In genomic region chr3:146151328-146151727, GRCm38 (mm10) we compare ENCODE assay signal across 19 mouse cellular contexts. TPM values are rescaled to one million over a fixed set of nuclear protein-coding genes. Genes with fewer than 3 reads are reported as not detected.
DNase-seq lines count a peak whose midpoint lies in the region; ATAC-seq and TF ChIP-seq lines count a peak whose summit lies in the region.
"Had no signal": no experiment of that assay in that cellular context is flagged by ENCODE, and none has a peak within 500 bp of the region (broad histone marks: within the 10 kb centered on the region; RNA-seq: fewer than 3 reads in every experiment).

No protein-coding gene starts in this region.

- no peak overlapping the region for H3K9ac ChIP-seq in intestine, postnatal 0 days (ENCODE audit: low read depth, low read length)
- no peak overlapping the region for H3K9ac ChIP-seq in liver, embryonic 16.5 days (ENCODE audit: low read depth, low read length)
- H3K9ac ChIP-seq: embryonic facial prominence, embryonic 13.5 days; forebrain, embryonic 13.5 days; forebrain, postnatal 0 days; hindbrain, embryonic 13.5 days had no signal

- H3K4me2 ChIP-seq in intestine, postnatal 0 days (replicated peaks; ENCODE audit: low read depth) = peak overlapping the region; percentile 91; the same call in 1 of the 2 replicates
- 0 out of 2 replicates have a peak overlapping the region, but pooled peaks have one; percentile 3 for H3K4me2 ChIP-seq in liver, embryonic 16.5 days (ENCODE audit: low read depth, low read length)

- H3K27ac ChIP-seq in thymus, adult 2 months (ENCODE audit: control insufficient read depth, insufficient read depth, low read length) = peak overlapping the region; percentile 7
- no peak overlapping the region for H3K27ac ChIP-seq in intestine, postnatal 0 days (ENCODE audit: low read depth, low read length)
- H3K27ac ChIP-seq in liver, embryonic 16.5 days (ENCODE audit: low read length) = no peak overlapping the region
- H3K27ac ChIP-seq: embryonic facial prominence, embryonic 13.5 days; forebrain, embryonic 13.5 days; heart, adult 2 months; heart, embryonic 15.5 days; hindbrain, embryonic 13.5 days had no signal

- ATAC-seq in intestine, postnatal 0 days = no peak
- ATAC-seq in liver, embryonic 16.5 days (ENCODE audit: low read depth) = no peak
- ATAC-seq: forebrain, embryonic 13.5 days; forebrain, postnatal 0 days had no signal

- no peaks in the 10 kb centered on the region for H3K9me3 ChIP-seq in intestine, postnatal 0 days (ENCODE audit: control insufficient read depth)
- H3K9me3 ChIP-seq in liver, embryonic 16.5 days (replicated peaks; ENCODE audit: control insufficient read depth, low read length) = no peaks in the 10 kb centered on the region
- H3K9me3 ChIP-seq: embryonic facial prominence, embryonic 13.5 days; forebrain, embryonic 13.5 days; heart, embryonic 15.5 days; hindbrain, embryonic 13.5 days had no signal

- no peaks in the 10 kb centered on the region for H3K36me3 ChIP-seq in thymus, adult 2 months (ENCODE audit: control insufficient read depth, insufficient read depth, low read length)
- H3K36me3 ChIP-seq in intestine, postnatal 0 days (ENCODE audit: control insufficient read depth, insufficient read depth) = no peaks in the 10 kb centered on the region
- H3K36me3 ChIP-seq in liver, embryonic 16.5 days (ENCODE audit: control insufficient read depth, insufficient read depth) = no peaks in the 10 kb centered on the region
- H3K36me3 ChIP-seq: embryonic facial prominence, embryonic 13.5 days; heart, embryonic 15.5 days; hindbrain, embryonic 13.5 days had no signal

- H3K4me1 ChIP-seq in thymus, adult 2 months (replicated peaks; ENCODE audit: control insufficient read depth, insufficient read depth, low read length) = peaks cover 43% of the 10 kb centered on the region
- H3K4me1 ChIP-seq in intestine, postnatal 0 days (replicated peaks; ENCODE audit: control insufficient read depth, insufficient read depth, low read length) = peaks cover 4% of the 10 kb centered on the region; the same call in 1 of the 2 replicates
- no peaks in the 10 kb centered on the region for H3K4me1 ChIP-seq in liver, embryonic 16.5 days (ENCODE audit: control insufficient read depth, low read depth, low read length)

- DNase-seq in thymus, adult 2 months = no peak
- no peak for DNase-seq in thymus, postnatal 4 days
- no peak for DNase-seq in lung, postnatal 4 days
- DNase-seq in kidney, postnatal 4 days = no peak
- DNase-seq: adrenal gland, postnatal 10 days; cerebellum, adult 18-20 months; cerebellum, adult 9-11 months; cerebellum, postnatal 36 days; forebrain, postnatal 0 days; gastrocnemius, postnatal 14 days; heart, postnatal 14 days had no signal

- no peak for TF ChIP-seq CTCF in thymus, adult 2 months (IDR thresholded peaks at IDR 0.05; ENCODE audit: borderline replicate concordance, control insufficient read depth, extremely low read depth, insufficient read depth, low read length, poor library complexity)
- TF ChIP-seq CTCF in intestine, postnatal 0 days (IDR thresholded peaks at IDR 0.05; ENCODE audit: low read depth) = no peak

- WGBS in thymus, adult 2 months = 79% methylated on average over 10 of the region's 10 CpGs
- 92% methylated on average over 10 of the region's 10 CpGs for WGBS in intestine, postnatal 0 days
- 80% methylated on average over 10 of the region's 10 CpGs for WGBS in liver, embryonic 16.5 days (ENCODE audit: insufficient replicate concordance)

- no peaks in the 10 kb centered on the region for H3K27me3 ChIP-seq in thymus, adult 2 months (ENCODE audit: control insufficient read depth, insufficient read depth, low read length)
- no peaks in the 10 kb centered on the region for H3K27me3 ChIP-seq in intestine, postnatal 0 days (replicated peaks; ENCODE audit: control insufficient read depth, insufficient read depth, low read length)
- no peaks in the 10 kb centered on the region; the same call in 1 of the 2 replicates for H3K27me3 ChIP-seq in liver, embryonic 16.5 days (ENCODE audit: control insufficient read depth, insufficient read depth, low read depth, low read length)

- TF ChIP-seq POLR2A in thymus, adult 2 months (IDR thresholded peaks at IDR 0.05; ENCODE audit: control insufficient read depth, extremely low read depth, insufficient read depth, low read length, poor library complexity) = no peak

- H3K4me3 ChIP-seq in thymus, adult 2 months (ENCODE audit: control insufficient read depth, insufficient read depth, low read length) = no peak overlapping the region
- no peak overlapping the region for H3K4me3 ChIP-seq in intestine, postnatal 0 days (ENCODE audit: low read depth, low read length)
- no peak overlapping the region for H3K4me3 ChIP-seq in liver, embryonic 16.5 days (ENCODE audit: low read depth, low read length)
- H3K4me3 ChIP-seq: heart, adult 2 months had no signal

RNA-seq across cellular contexts. Expression of gene Mcoln2, which starts 1.7 kb away (rescaled TPM):
- polyA plus RNA-seq in thymus, adult 2 months (2012; rRNA removed) = 3.3 and 3.5 TPM in 2 replicates
- 6.4 TPM in 2 replicates for polyA plus RNA-seq in intestine, postnatal 0 days (2015; fragmentation: Nextera tagmentation; extraction: Ambion mirVana)
- 9.5 TPM in 2 replicates for polyA plus RNA-seq in liver, embryonic 16.5 days (2015; fragmentation: Nextera tagmentation; extraction: Ambion mirVana)

RNA-seq across cellular contexts. Expression of gene Mcoln3, which starts 34.1 kb away (rescaled TPM):
- 5.9 and 6.1 TPM in 2 replicates for polyA plus RNA-seq in thymus, adult 2 months (2012; rRNA removed)
- 137 and 144 TPM in 2 replicates for polyA plus RNA-seq in intestine, postnatal 0 days (2015; fragmentation: Nextera tagmentation; extraction: Ambion mirVana)
- polyA plus RNA-seq in liver, embryonic 16.5 days (2015; fragmentation: Nextera tagmentation; extraction: Ambion mirVana) = 0.25 and 0.70 TPM in 2 replicates
- polyA plus RNA-seq: heart, adult 2 months had no signal

RNA-seq across cellular contexts. Expression of gene Wdr63, which starts 43.4 kb away (rescaled TPM):
- 0.03 TPM in 1 of 2 replicates, not detected in the other for polyA plus RNA-seq in thymus, adult 2 months (2012; rRNA removed)
- polyA plus RNA-seq in intestine, postnatal 0 days (2015; fragmentation: Nextera tagmentation; extraction: Ambion mirVana) = 0.89 and 1.0 TPM in 2 replicates
- 0.30 TPM in 1 of 2 replicates, not detected in the other for polyA plus RNA-seq in liver, embryonic 16.5 days (2015; fragmentation: Nextera tagmentation; extraction: Ambion mirVana)
- polyA plus RNA-seq: CD4-positive, CD25-positive, alpha-beta regulatory T cell, adult 4 months had no signal

Comparison
In these comparisons a context has a peak if more than half of its experiments do, and no peak if none do; other contexts are left out.
1. RNA of gene Mcoln3, which starts 34.1 kb away (polyA plus RNA-seq): 137 to 144 TPM in intestine, postnatal 0 days; 5.9 to 6.1 TPM in thymus, adult 2 months and 0.25 to 0.70 TPM in liver, embryonic 16.5 days; every median in the first group is over 10 times any median in the second.